14 mouse cellular contexts compared by ENCODE assay signal in the genomic region with DNA sequence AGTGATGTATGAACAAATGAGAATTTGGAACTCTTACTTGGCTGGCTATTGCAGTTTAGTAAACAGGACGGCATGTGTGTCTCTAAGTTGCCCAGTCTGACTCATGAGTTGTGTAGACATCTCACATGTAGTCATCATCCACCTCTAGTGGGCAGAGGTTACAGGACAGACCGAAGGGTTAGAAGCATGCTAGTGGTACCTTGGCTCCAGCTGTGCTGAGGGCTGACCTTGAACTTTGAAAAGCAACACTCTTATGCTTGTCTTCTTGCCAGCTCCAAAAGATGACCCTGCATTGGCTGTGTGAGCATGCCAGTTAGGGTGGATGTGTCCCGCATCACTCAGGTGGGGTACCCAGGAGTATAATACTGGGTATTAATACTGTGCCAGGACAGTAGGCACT.
"Had no signal": no experiment of that assay in that cellular context is flagged by ENCODE, and none has a peak within 500 bp of the region (broad histone marks: within the 10 kb centered on the region; RNA-seq: fewer than 3 reads in every experiment).

No protein-coding gene starts in this region.

- H3K4me1 ChIP-seq: liver, embryonic 15.5 days had no signal

- H3K4me2 ChIP-seq: limb, embryonic 13.5 days; liver, embryonic 11.5 days; liver, embryonic 15.5 days; lung, embryonic 14.5 days; midbrain, embryonic 13.5 days; neural tube, embryonic 15.5 days had no signal

- H3K9me3 ChIP-seq: limb, embryonic 13.5 days; liver, embryonic 15.5 days; midbrain, embryonic 13.5 days; neural tube, embryonic 15.5 days had no signal

- DNase-seq: kidney, adult 9 months; kidney, postnatal 36 days; left cerebral cortex, postnatal 4 days; lung, embryonic 14.5 days; lung, postnatal 14 days; thymus, postnatal 14 days had no signal

- H3K27me3 ChIP-seq: limb, embryonic 13.5 days; liver, embryonic 15.5 days; midbrain, embryonic 13.5 days; neural tube, embryonic 15.5 days had no signal

- H3K36me3 ChIP-seq: limb, embryonic 13.5 days; liver, embryonic 15.5 days; midbrain, embryonic 13.5 days; neural tube, embryonic 15.5 days had no signal

- H3K4me3 ChIP-seq: limb, embryonic 13.5 days; liver, embryonic 15.5 days; midbrain, embryonic 13.5 days; myocyte; neural tube, embryonic 15.5 days had no signal

- H3K9ac ChIP-seq: limb, embryonic 13.5 days; liver, embryonic 15.5 days; lung, embryonic 14.5 days; midbrain, embryonic 13.5 days; neural tube, embryonic 15.5 days had no signal

- H3K27ac ChIP-seq: kidney, postnatal 0 days; limb, embryonic 13.5 days; liver, embryonic 15.5 days; midbrain, embryonic 13.5 days; neural tube, embryonic 15.5 days; stomach, postnatal 0 days had no signal
